Mouse (Mus musculus): ENCODE results near the gene Sds.

Sds gene

GRCm38 (mm10) chr5:120439887-120440670, 36.2 kb upstream of the Sds start:
- in situ Hi-C loops (cut with MboI; ENCODE audit: low sequenced_read_pairs) = no loop called here

- in situ Hi-C loops (cut with MboI; ENCODE audit: low sequenced_read_pairs) = no loop called here
Measured at GRCm38 (mm10) chr5:120440733-120441132, 35.6 kb upstream of the Sds start.

GRCm38 (mm10) chr5:120447305-120447704, 29.0 kb upstream of the Sds start:
- in situ Hi-C loops (cut with MboI; ENCODE audit: low sequenced_read_pairs) = no loop called here

GRCm38 (mm10) chr5:120454756-120455337, 21.5 kb upstream of the Sds start:
- in situ Hi-C loops (cut with MboI; ENCODE audit: low sequenced_read_pairs) = loop anchor here (25.0 kb wide), 1 partner anchor 1693 kb away; no protein-coding TSS in a partner anchor

- in situ Hi-C loops (cut with MboI; ENCODE audit: low sequenced_read_pairs) = loop anchor here (25.0 kb wide), 1 partner anchor 1694 kb away; no protein-coding TSS in a partner anchor
Measured at GRCm38 (mm10) chr5:120456253-120456652, 20.1 kb upstream of the Sds start.

GRCm38 (mm10) chr5:120456841-120457554, 19.3 kb upstream of the Sds start:
- in situ Hi-C loops (cut with MboI; ENCODE audit: low sequenced_read_pairs) = loop anchor here (25.0 kb wide), 1 partner anchor 1695 kb away; no protein-coding TSS in a partner anchor

GRCm38 (mm10) chr5:120457628-120458027, 18.7 kb upstream of the Sds start:
- in situ Hi-C loops (cut with MboI; ENCODE audit: low sequenced_read_pairs) = loop anchor here (25.0 kb wide), 1 partner anchor 1695 kb away; no protein-coding TSS in a partner anchor

GRCm38 (mm10) chr5:120459133-120459532, 17.2 kb upstream of the Sds start:
- in situ Hi-C loops (cut with MboI; ENCODE audit: low sequenced_read_pairs) = loop anchor here (25.0 kb wide), 1 partner anchor 1697 kb away; no protein-coding TSS in a partner anchor

- in situ Hi-C loops (cut with MboI; ENCODE audit: low sequenced_read_pairs) = loop anchor here (25.0 kb wide), 1 partner anchor 1700 kb away; no protein-coding TSS in a partner anchor
Measured at GRCm38 (mm10) chr5:120461902-120462301, 14.4 kb upstream of the Sds start.

- in situ Hi-C loops (cut with MboI; ENCODE audit: low sequenced_read_pairs) = loop anchor here (25.0 kb wide), 1 partner anchor 1702 kb away; no protein-coding TSS in a partner anchor
Measured at GRCm38 (mm10) chr5:120464321-120464720, 12.0 kb upstream of the Sds start.

DNA sequence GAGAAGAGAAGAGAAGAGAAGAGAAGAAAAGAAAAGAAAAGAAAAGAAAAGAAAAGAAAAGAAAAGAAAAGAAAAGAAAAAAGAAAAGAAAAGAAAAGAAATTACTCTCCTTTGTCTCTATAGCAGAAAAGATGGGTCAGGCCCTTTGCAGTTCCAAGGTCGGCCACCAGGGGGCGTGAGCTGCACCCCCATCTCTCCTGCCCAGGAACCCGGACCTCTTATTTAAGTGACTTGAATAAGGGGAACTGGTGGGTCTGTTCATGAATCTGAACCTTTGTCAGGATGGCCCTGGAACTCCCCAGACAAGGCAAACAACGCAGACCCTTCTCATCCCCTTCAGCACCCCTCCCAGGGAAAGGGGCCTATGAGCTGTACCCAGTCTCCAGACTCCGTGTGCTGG, 11.3 kb upstream of the Sds start:
- in situ Hi-C loops (cut with MboI; ENCODE audit: low sequenced_read_pairs) = loop anchor here (25.0 kb wide), 1 partner anchor 1703 kb away; no protein-coding TSS in a partner anchor

GRCm38 (mm10) chr5:120465860-120466259, 10.5 kb upstream of the Sds start:
- in situ Hi-C loops (cut with MboI; ENCODE audit: low sequenced_read_pairs) = loop anchor here (25.0 kb wide), 1 partner anchor 1704 kb away; no protein-coding TSS in a partner anchor

GRCm38 (mm10) chr5:120467026-120467425, 9.3 kb upstream of the Sds start:
- in situ Hi-C loops (cut with MboI; ENCODE audit: low sequenced_read_pairs) = loop anchor here (25.0 kb wide), 1 partner anchor 1705 kb away; no protein-coding TSS in a partner anchor

DNA sequence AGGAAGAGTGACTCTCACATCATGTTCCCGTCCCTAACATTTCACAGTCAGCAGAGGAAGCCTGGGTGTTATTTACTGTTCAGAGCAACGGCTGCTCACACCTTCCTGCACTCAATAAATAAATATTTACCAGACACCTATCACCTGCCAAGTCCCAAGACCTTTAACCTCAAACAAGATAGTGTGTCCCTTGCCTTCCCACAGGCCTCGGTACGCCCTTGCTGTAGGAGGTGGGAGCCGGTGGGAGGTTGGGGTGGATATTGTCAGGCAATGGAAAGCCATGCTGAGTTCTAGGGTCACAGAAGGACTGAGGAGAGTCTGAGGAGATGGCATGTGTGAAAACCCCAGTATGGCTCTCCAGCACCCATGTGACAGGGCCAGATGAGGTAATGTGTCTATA, 8.0 kb upstream of the Sds start:
- in situ Hi-C loops (cut with MboI; ENCODE audit: low sequenced_read_pairs) = loop anchor here (25.0 kb wide), 1 partner anchor 1706 kb away; no protein-coding TSS in a partner anchor

GRCm38 (mm10) chr5:120468830-120469229, 7.5 kb upstream of the Sds start:
- in situ Hi-C loops (cut with MboI; ENCODE audit: low sequenced_read_pairs) = loop anchor here (25.0 kb wide), 1 partner anchor 1707 kb away; no protein-coding TSS in a partner anchor

- in situ Hi-C loops (cut with MboI; ENCODE audit: low sequenced_read_pairs) = loop anchor here (25.0 kb wide), 1 partner anchor 1709 kb away; no protein-coding TSS in a partner anchor
Measured at GRCm38 (mm10) chr5:120471538-120471937, 4.8 kb upstream of the Sds start.

GRCm38 (mm10) chr5:120472770-120473169, 3.6 kb upstream of the Sds start, which contains the start of gene Sdsl:
Sdsl (minus strand) TSS chr5:120472810.
- in situ Hi-C loops (cut with MboI; ENCODE audit: low sequenced_read_pairs) = loop anchor here (25.0 kb wide), 1 partner anchor 1710 kb away; no protein-coding TSS in a partner anchor

DNA sequence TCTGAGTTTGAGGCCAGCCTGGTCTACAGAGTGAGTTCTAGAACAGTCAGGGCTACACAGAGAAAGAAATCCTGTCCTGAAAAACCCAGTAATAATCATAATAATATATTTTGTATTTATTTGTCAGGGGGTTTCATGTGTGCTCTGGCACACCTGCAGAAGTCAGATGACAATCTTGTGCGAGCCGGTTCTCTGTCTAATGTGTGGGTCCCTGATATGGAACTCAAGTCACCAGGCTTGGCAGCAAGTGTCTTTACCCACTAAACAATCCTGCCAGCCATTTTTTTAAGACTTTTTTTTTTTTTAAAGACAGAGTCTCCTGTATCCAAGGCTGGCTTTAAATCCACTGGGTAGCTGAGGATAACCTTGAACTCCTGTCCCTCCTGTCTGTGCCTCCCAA, 3.0 kb upstream of the Sds start:
- in situ Hi-C loops (cut with MboI; ENCODE audit: low sequenced_read_pairs) = loop anchor here (25.0 kb wide), 1 partner anchor 1711 kb away; no protein-coding TSS in a partner anchor

- in situ Hi-C loops (cut with MboI; ENCODE audit: low sequenced_read_pairs) = no loop called here
Measured at GRCm38 (mm10) chr5:120475861-120476260, 465 bp upstream of the Sds start.

- in situ Hi-C loops (cut with MboI; ENCODE audit: low sequenced_read_pairs) = no loop called here
Measured at GRCm38 (mm10) chr5:120477993-120478392, 1.7 kb downstream of the Sds start.

DNA sequence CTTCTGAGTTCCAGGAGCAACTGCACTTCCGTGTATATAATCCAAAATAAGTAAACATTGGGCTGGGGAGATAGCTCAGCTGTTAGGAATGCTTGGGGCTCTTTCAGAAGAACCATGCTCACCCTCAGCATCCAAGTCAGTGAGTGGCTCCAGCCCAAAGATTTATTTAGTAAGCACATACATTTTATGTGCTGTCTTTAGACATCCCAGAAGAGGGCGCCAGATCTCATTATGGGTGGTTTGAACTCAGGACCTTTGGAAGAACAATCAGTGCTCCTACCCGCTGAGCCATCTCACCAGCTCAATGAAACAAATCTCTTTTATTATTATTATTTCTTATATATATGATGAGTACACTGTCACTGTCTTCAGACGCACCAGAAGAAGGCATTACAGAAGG, 3.2 kb downstream of the Sds start:
- in situ Hi-C loops (cut with MboI; ENCODE audit: low sequenced_read_pairs) = no loop called here
